Mouse (Mus musculus) layer of hippocampus, adult 2 months (tissue): ENCODE results near the gene Epb41l2. TPM values are rescaled to one million over a fixed set of nuclear protein-coding genes. Genes with fewer than 3 reads are reported as not detected.

Experiments used
- DNase-seq, 2 experiments: peaks; one replicate each; pipeline ENCODE4 v3.0.0; 2022; ENCODE audit warnings: low spot score in 2 of 2
- H3K27ac ChIP-seq: fragments of 200-600 bp; 2 replicates; pipeline ENCODE4 v1.8.1; 2022
- H3K4me3 ChIP-seq: fragments of 200-600 bp; 2 replicates; pipeline ENCODE4 v1.8.1; 2022; ENCODE audit warnings: mild to moderate bottlenecking
- CTCF ChIP-seq: fragments of 200-600 bp; conservative IDR thresholded peaks from 2 replicates; pipeline ENCODE4 v1.8.1; 2022; ENCODE audit warnings: antibody characterized with exemption, mild to moderate bottlenecking, moderate library complexity
- total RNA-seq, 2 experiments: library from RNA; stranded (reverse); gene quantifications; 2 replicates each; pipeline ENCODE4 v1.2.3; 2021

Epb41l2 gene
- total RNA-seq, 2 experiments from 2014 or later, result 76.4 to 84.6 TPM

- Histone ChIP-seq H3K4me3 (no peak overlapping the region), H3K27ac (no peak overlapping the region)
- no peak for DNase-seq
- no peak for TF ChIP-seq CTCF
Observed at GRCm38 (mm10) chr10:25571319-25572240, 212.0 kb downstream of the Epb41l2 start.

Other genes starting within 250 kb of the Epb41l2 start
- 10 to 100 TPM; 53.2 to 57.8 TPM for gene Akap7, start 51.9 kb upstream of the Epb41l2 start, total RNA-seq
- not detected for gene Smlr1, start 176.5 kb downstream of the Epb41l2 start, total RNA-seq